Mouse (Mus musculus) intestine, postnatal 0 days (tissue): ENCODE data around the gene Disp3. TPM values are rescaled to one million over a fixed set of nuclear protein-coding genes. Genes with fewer than 3 reads are reported as not detected.

Experiments
- ATAC-seq: fragments of 200-750 bp; cut with Nextera tagmentation; 2 replicates; pipeline ENCODE4 v1.8.0; 2017; ENCODE audit warnings: mild to moderate bottlenecking, moderate TSS enrichment, moderate library complexity
- H3K27ac ChIP-seq: fragments of 300-500 bp; sonication (generic); 2 replicates; pipeline ENCODE4 v1.5.1; 2014; ENCODE audit warnings: mild to moderate bottlenecking, low read depth, low read length, moderate library complexity
- H3K27me3 ChIP-seq: fragments of 300-500 bp; sonication (generic); replicated peaks from 2 replicates; pipeline ENCODE4 v1.6.1; 2014; ENCODE audit warnings: low read length, mixed read lengths; ENCODE audit not compliant: control insufficient read depth, insufficient read depth
- H3K36me3 ChIP-seq: fragments of 300-500 bp; sonication (generic); 2 replicates; pipeline ENCODE4 v1.6.1; 2014; ENCODE audit warnings: mild to moderate bottlenecking, moderate library complexity; ENCODE audit not compliant: control insufficient read depth, insufficient read depth
- H3K4me1 ChIP-seq: fragments of 300-500 bp; sonication (generic); replicated peaks from 2 replicates; pipeline ENCODE4 v1.6.1; 2014; ENCODE audit warnings: antibody characterized with exemption, low read length, mixed read lengths; ENCODE audit not compliant: control insufficient read depth, insufficient read depth
- H3K4me2 ChIP-seq: fragments of 300-500 bp; sonication (generic); replicated peaks from 2 replicates; pipeline ENCODE4 v1.6.1; 2014; ENCODE audit warnings: low read depth, mild to moderate bottlenecking, moderate library complexity
- H3K4me3 ChIP-seq: fragments of 300-500 bp; sonication (generic); 2 replicates; pipeline ENCODE4 v1.5.1; 2014; ENCODE audit warnings: low read depth, low read length
- H3K9ac ChIP-seq: fragments of 300-500 bp; sonication (generic); 2 replicates; pipeline ENCODE4 v1.6.1; 2014; ENCODE audit warnings: mild to moderate bottlenecking, low read depth, low read length
- H3K9me3 ChIP-seq: fragments of 300-500 bp; sonication (generic); 2 replicates; pipeline ENCODE4 v1.6.1; 2016; ENCODE audit warnings: mixed run types; ENCODE audit not compliant: control insufficient read depth
- CTCF ChIP-seq: sonication (generic); IDR thresholded peaks from 2 replicates; pipeline ENCODE4 v1.5.1; 2016; ENCODE audit warnings: low read depth, mild to moderate bottlenecking, control low read depth, antibody characterized with exemption, moderate library complexity
- WGBS: fragments of 180-500 bp; shearing (Covaris S2); extraction: QIAGEN DNeasy Blood & Tissue Kit; methylation state at CpG from one replicate; pipeline ENCODE4 v1.1.7; 2014; 5-methylcytosine and 5-hydroxymethylcytosine counted together
- polyA plus RNA-seq: library from polyadenylated mRNA; unstranded; fragments of >200 nt; fragmentation: Nextera tagmentation; extraction: Ambion mirVana; gene quantifications from 2 replicates; pipeline ENCODE4 v1.2.1, GENCODE M21; 2015

Disp3 gene
- polyA plus RNA-seq, 1 experiment from 2014 or later: 0.04 TPM

GRCm38 (mm10) chr4:148238218-148238617 lies 49.5 kb downstream of the Disp3 start:
- Histone ChIP-seq H3K27me3 (no peaks in the 10 kb centered on the region), H3K9me3 (no peaks in the 10 kb centered on the region), H3K9ac (no peak overlapping the region), H3K27ac (no peak overlapping the region), H3K4me3 (no peak overlapping the region), H3K36me3 (no peaks in the 10 kb centered on the region), H3K4me2 (no peak overlapping the region), H3K4me1 (no peaks in the 10 kb centered on the region)
- TF ChIP-seq CTCF: no peak
- WGBS: 77% methylated on average over 9 of the region's 9 CpGs
- ATAC-seq: no peak

DNA sequence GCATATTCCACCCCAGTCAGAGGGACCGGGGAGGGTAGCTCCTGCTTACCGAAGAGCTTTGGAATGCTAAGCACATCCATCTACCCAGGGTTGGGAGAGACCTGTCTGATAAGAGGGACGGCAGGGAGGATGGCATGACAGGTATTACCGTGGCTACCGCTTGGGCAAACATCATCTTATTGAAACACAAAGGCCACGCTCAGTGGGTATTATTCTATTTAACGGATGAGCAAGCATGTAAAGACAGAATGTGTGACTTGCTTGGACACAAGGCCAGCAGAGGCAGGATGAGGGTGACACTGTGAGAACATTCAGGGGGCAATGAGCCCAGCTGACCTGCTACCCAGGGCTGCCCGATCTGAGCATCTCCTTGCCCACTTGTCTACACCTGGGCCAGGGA lies 51.1 kb downstream of the Disp3 start:
- TF ChIP-seq CTCF: no peak
- H3K4me3 ChIP-seq: no peak overlapping the region
- no peak overlapping the region for H3K4me2 ChIP-seq
- H3K4me1 ChIP-seq: no peaks in the 10 kb centered on the region
- H3K27me3 ChIP-seq: no peaks in the 10 kb centered on the region
- no peak for ATAC-seq
- H3K27ac ChIP-seq: no peak overlapping the region
- H3K9me3 ChIP-seq: no peaks in the 10 kb centered on the region
- no peaks in the 10 kb centered on the region for H3K36me3 ChIP-seq
- WGBS: 51% methylated on average over 8 of the region's 8 CpGs
- H3K9ac ChIP-seq: no peak overlapping the region

DNA sequence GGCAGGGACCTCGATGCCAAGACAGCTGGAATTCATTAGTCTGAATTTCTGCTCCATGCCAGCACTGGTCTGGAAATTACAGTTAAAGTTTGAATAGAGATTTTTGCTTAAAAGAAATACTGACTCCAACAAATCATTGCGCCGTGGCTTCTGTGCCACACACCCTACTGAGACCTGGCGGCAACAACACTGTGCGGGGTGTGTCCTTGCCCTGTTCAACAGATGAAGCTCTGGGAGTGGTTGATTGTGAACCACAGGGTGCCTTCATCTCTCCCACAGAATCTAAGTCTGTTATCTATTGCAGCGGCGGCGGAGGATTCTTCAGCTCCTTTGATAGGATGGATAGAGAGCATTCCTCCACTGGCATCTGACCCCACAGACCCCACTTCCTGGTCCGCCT lies 54.7 kb downstream of the Disp3 start:
- TF ChIP-seq CTCF: no peak
- WGBS: 80% methylated on average over 9 of the region's 9 CpGs
- Histone ChIP-seq H3K4me3 (no peak overlapping the region), H3K9me3 (no peaks in the 10 kb centered on the region), H3K36me3 (no peaks in the 10 kb centered on the region), H3K4me2 (no peak overlapping the region), H3K4me1 (no peaks in the 10 kb centered on the region), H3K9ac (no peak overlapping the region), H3K27me3 (no peaks in the 10 kb centered on the region), H3K27ac (no peak overlapping the region)
- ATAC-seq: no peak

- TF ChIP-seq CTCF: no peak
- WGBS: 64% methylated on average over 10 of the region's 10 CpGs
- H3K4me2 ChIP-seq: no peak overlapping the region
- H3K4me3 ChIP-seq: no peak overlapping the region
- H3K27me3 ChIP-seq: no peaks in the 10 kb centered on the region
- no peak overlapping the region for H3K9ac ChIP-seq
- H3K4me1 ChIP-seq: no peaks in the 10 kb centered on the region
- H3K27ac ChIP-seq: no peak overlapping the region
- no peak for ATAC-seq
- no peaks in the 10 kb centered on the region for H3K36me3 ChIP-seq
- no peaks in the 10 kb centered on the region for H3K9me3 ChIP-seq
Measured at GRCm38 (mm10) chr4:148232615-148233014, 55.1 kb downstream of the Disp3 start.

- Histone ChIP-seq H3K4me3 (no peak overlapping the region), H3K9me3 (no peaks in the 10 kb centered on the region), H3K27ac (no peak overlapping the region), H3K4me1 (no peaks in the 10 kb centered on the region), H3K9ac (no peak overlapping the region), H3K4me2 (no peak overlapping the region), H3K27me3 (no peaks in the 10 kb centered on the region), H3K36me3 (no peaks in the 10 kb centered on the region)
- WGBS: 73% methylated on average over 4 of the region's 4 CpGs
- TF ChIP-seq CTCF: no peak
- ATAC-seq: no peak
Measured at GRCm38 (mm10) chr4:148232124-148232523, 55.6 kb downstream of the Disp3 start.

GRCm38 (mm10) chr4:148229646-148230045 lies 58.1 kb downstream of the Disp3 start:
- Histone ChIP-seq H3K36me3 (no peaks in the 10 kb centered on the region), H3K4me3 (no peak overlapping the region), H3K9me3 (no peaks in the 10 kb centered on the region), H3K4me2 (no peak overlapping the region), H3K9ac (no peak overlapping the region), H3K27me3 (no peaks in the 10 kb centered on the region), H3K4me1 (no peaks in the 10 kb centered on the region), H3K27ac (no peak overlapping the region)
- no peak for ATAC-seq
- TF ChIP-seq CTCF: no peak
- 8% methylated on average over 16 of the region's 16 CpGs for WGBS

DNA sequence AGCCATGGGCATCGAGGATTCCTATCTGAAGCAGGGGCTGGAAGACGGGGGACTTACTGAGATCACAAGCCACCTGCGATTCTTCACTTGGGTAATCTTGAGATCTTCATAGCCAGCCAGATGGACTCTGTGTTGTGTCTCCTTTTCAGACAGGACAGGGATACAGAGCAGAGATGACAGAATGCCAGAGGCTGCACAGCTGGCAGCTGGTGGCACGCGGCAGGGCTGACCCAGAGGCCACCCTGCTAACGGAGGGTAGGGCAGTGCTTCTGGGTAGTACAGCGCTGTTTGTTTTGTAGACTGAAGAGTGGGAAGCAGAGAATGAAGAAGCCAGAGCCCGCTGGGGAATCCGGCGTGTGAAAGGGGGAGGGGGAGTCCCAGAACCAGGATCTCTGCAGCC lies 64.8 kb downstream of the Disp3 start:
- Histone ChIP-seq H3K27ac (no peak overlapping the region), H3K4me2 (no peak overlapping the region), H3K4me3 (no peak overlapping the region), H3K36me3 (no peaks in the 10 kb centered on the region), H3K9ac (no peak overlapping the region), H3K9me3 (no peaks in the 10 kb centered on the region), H3K4me1 (no peaks in the 10 kb centered on the region), H3K27me3 (no peaks in the 10 kb centered on the region; the same call in 1 of the 2 replicates)
- ATAC-seq: no peak
- TF ChIP-seq CTCF: no peak
- 23% methylated on average over 10 of the region's 10 CpGs for WGBS
